Mouse (Mus musculus): Measurements from ENCODE around the gene Asb12. TPM values are rescaled to one million over a fixed set of nuclear protein-coding genes. Genes with fewer than 3 reads are reported as not detected.
A peak's percentile ranks its signal among the peaks of the same experiment; 100 is the strongest.

The Asb12 gene
- polyA plus RNA-seq, 1 experiment from 2014 or later: 0.15 TPM

DNA sequence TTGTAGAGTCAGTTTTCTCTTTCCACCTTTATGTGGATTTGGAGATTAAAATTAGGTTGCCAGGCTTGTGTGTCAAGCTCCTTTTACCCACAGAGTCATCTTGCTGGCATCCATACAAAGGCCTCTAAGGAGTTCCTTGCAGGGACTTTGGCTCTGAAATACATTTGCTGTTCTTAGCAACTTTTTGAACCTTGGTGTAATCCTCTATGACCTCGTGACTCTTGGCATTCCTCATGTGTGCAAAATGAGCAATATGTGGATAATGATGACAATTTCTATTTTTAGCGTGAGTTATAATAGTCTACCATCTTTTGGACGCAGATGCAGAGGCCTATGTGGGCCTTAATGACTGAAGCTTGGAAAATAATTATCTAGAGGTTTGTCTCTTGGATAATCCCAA lies 100.6 kb downstream of the Asb12 start:
- no peak overlapping the region for H3K27ac ChIP-seq (replicated peaks)
- no peak overlapping the region for H3K9ac ChIP-seq (ENCODE audit: low read length)
- H3K27me3 ChIP-seq (ENCODE audit: control insufficient read depth, insufficient read depth, low read length): no peaks in the 10 kb centered on the region
- WGBS: 45% methylated on average over 3 of the region's 3 CpGs
- H3K4me2 ChIP-seq (replicated peaks; ENCODE audit: low read depth): no peak overlapping the region
- H3K4me3 ChIP-seq (ENCODE audit: low read depth, low read length): no peak overlapping the region
- ATAC-seq (ENCODE audit: low FRiP score, low TSS enrichment) (no peak), DNase-seq (ENCODE audit: low spot score) (no peak)
- H3K9me3 ChIP-seq (ENCODE audit: control insufficient read depth, low read length): no peaks in the 10 kb centered on the region
- H3K36me3 ChIP-seq (ENCODE audit: control insufficient read depth, insufficient read depth, low read length): no peaks in the 10 kb centered on the region
- TF ChIP-seq CTCF (IDR thresholded peaks at IDR 0.05; ENCODE audit: low read depth) (no peak), EP300 (optimal IDR thresholded peaks at IDR 0.05) (no peak)
- H3K4me1 ChIP-seq (replicated peaks; ENCODE audit: control insufficient read depth, insufficient read depth): no peaks in the 10 kb centered on the region

DNA sequence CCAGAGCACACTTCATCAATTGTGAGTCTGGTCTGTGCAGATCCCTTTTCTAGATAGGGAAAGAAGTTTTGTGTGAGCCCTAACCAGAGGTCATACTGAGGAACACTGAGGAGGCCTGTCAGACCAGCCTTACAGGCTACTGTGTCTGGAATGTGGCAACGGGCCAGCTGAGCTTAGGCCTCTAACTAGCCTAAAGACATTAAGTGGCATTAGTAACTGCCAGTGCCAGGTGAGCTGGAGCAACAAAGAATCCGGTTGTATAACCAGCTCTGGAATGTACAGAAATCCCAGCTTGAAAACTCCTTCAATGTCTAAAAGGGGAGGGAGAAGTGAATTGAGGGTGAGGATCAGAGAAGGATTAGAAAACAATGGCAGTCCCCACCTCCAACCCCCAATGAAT lies 111.9 kb downstream of the Asb12 start:
- Histone ChIP-seq H3K9ac (ENCODE audit: low read length) (no peak overlapping the region), H3K27me3 (ENCODE audit: control insufficient read depth, insufficient read depth, low read length) (no peaks in the 10 kb centered on the region), H3K27ac (replicated peaks) (no peak overlapping the region), H3K36me3 (ENCODE audit: control insufficient read depth, insufficient read depth, low read length) (no peaks in the 10 kb centered on the region), H3K4me3 (ENCODE audit: low read depth, low read length) (no peak overlapping the region), H3K4me2 (replicated peaks; ENCODE audit: low read depth) (no peak overlapping the region), H3K4me1 (replicated peaks; ENCODE audit: control insufficient read depth, insufficient read depth) (no peaks in the 10 kb centered on the region), H3K9me3 (ENCODE audit: control insufficient read depth, low read length) (no peaks in the 10 kb centered on the region)
- 32% methylated on average over 2 of the region's 2 CpGs for WGBS
- ATAC-seq (ENCODE audit: low FRiP score, low TSS enrichment): no peak
- TF ChIP-seq CTCF (IDR thresholded peaks at IDR 0.05; ENCODE audit: low read depth) (no peak), EP300 (optimal IDR thresholded peaks at IDR 0.05) (no peak)
- peak; percentile 34 for DNase-seq (ENCODE audit: low spot score)

- Histone ChIP-seq H3K27me3 (ENCODE audit: control insufficient read depth, insufficient read depth, low read length) (no peaks in the 10 kb centered on the region), H3K9ac (ENCODE audit: low read length) (no peak overlapping the region), H3K4me1 (replicated peaks; ENCODE audit: control insufficient read depth, insufficient read depth) (no peaks in the 10 kb centered on the region), H3K4me2 (replicated peaks; ENCODE audit: low read depth) (peak overlapping the region; percentile 57), H3K4me3 (ENCODE audit: low read depth, low read length) (peak overlapping the region; percentile 56), H3K27ac (replicated peaks) (peak overlapping the region; percentile 92), H3K9me3 (ENCODE audit: control insufficient read depth, low read length) (no peaks in the 10 kb centered on the region), H3K36me3 (ENCODE audit: control insufficient read depth, insufficient read depth, low read length) (no peaks in the 10 kb centered on the region)
- ATAC-seq (ENCODE audit: low FRiP score, low TSS enrichment) (no peak), DNase-seq (ENCODE audit: low spot score) (no peak)
- WGBS: 38% methylated on average over 3 of the region's 3 CpGs
- TF ChIP-seq CTCF (IDR thresholded peaks at IDR 0.05; ENCODE audit: low read depth) (no peak), EP300 (optimal IDR thresholded peaks at IDR 0.05) (no peak)
These were observed 112.6 kb downstream of the Asb12 start for GRCm38 (mm10) chrX:95445141-95445540.

DNA sequence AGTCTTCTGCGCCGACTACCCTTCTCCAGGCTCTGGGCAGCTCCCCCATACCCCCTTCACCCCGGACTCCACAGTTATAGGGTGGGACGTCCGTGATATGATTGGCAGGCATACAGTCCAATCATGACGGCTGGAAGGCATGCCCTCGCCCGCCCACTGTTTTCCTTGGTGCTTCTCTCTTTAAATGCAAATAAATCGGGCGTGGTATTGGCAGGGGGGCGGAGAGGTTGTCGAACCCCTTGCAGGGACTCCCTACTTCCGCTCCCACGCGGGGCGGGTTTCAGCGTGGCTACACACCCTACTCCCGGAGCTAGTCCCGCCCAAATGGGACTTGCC lies 113.0 kb downstream of the Asb12 start, which contains the start of gene Amer1:
Gene Amer1, minus strand, starts transcription at position 97 of the 336 bp plus-strand sequence.
- DNase-seq (ENCODE audit: low spot score): peak; percentile 87
- peak; percentile 95 for ATAC-seq (ENCODE audit: low FRiP score, low TSS enrichment)
- Histone ChIP-seq H3K9me3 (ENCODE audit: control insufficient read depth, low read length) (no peaks in the 10 kb centered on the region), H3K36me3 (ENCODE audit: control insufficient read depth, insufficient read depth, low read length) (no peaks in the 10 kb centered on the region), H3K4me2 (replicated peaks; ENCODE audit: low read depth) (peak within 1 kb of the TSS; percentile 57), H3K9ac (ENCODE audit: low read length) (peak within 1 kb of the TSS; percentile 56), H3K27ac (replicated peaks) (peak within 1 kb of the TSS; percentile 92), H3K4me1 (replicated peaks; ENCODE audit: control insufficient read depth, insufficient read depth) (no peaks in the 10 kb centered on the region), H3K27me3 (ENCODE audit: control insufficient read depth, insufficient read depth, low read length) (no peaks in the 10 kb centered on the region), H3K4me3 (ENCODE audit: low read depth, low read length) (peak within 1 kb of the TSS; percentile 56)
- 22% methylated on average over 18 of the region's 19 CpGs for WGBS
- TF ChIP-seq EP300 (optimal IDR thresholded peaks at IDR 0.05): no peak
- TF ChIP-seq CTCF (IDR thresholded peaks at IDR 0.05; ENCODE audit: low read depth): no peak

- peak overlapping the region; percentile 92 for H3K27ac ChIP-seq (replicated peaks)
- H3K9ac ChIP-seq (ENCODE audit: low read length): peak overlapping the region; percentile 56
- H3K9me3 ChIP-seq (ENCODE audit: control insufficient read depth, low read length): no peaks in the 10 kb centered on the region
- no peaks in the 10 kb centered on the region for H3K36me3 ChIP-seq (ENCODE audit: control insufficient read depth, insufficient read depth, low read length)
- no peaks in the 10 kb centered on the region for H3K4me1 ChIP-seq (replicated peaks; ENCODE audit: control insufficient read depth, insufficient read depth)
- ATAC-seq (ENCODE audit: low FRiP score, low TSS enrichment) (peak; percentile 81), DNase-seq (ENCODE audit: low spot score) (peak; percentile 68)
- H3K27me3 ChIP-seq (ENCODE audit: control insufficient read depth, insufficient read depth, low read length): no peaks in the 10 kb centered on the region
- H3K4me2 ChIP-seq (replicated peaks; ENCODE audit: low read depth): peak overlapping the region; percentile 57
- 25% methylated on average over 37 of the region's 42 CpGs for WGBS
- H3K4me3 ChIP-seq (ENCODE audit: low read depth, low read length): peak overlapping the region; percentile 56
- no peak for TF ChIP-seq EP300 (optimal IDR thresholded peaks at IDR 0.05)
- TF ChIP-seq CTCF (IDR thresholded peaks at IDR 0.05; ENCODE audit: low read depth): no peak
These were observed 113.7 kb downstream of the Asb12 start for GRCm38 (mm10) chrX:95443898-95444775.

GRCm38 (mm10) chrX:95443390-95443789 lies 114.4 kb downstream of the Asb12 start:
- peak overlapping the region; percentile 56; the same call in 1 of the 2 replicates for H3K9ac ChIP-seq (ENCODE audit: low read length)
- H3K4me1 ChIP-seq (replicated peaks; ENCODE audit: control insufficient read depth, insufficient read depth): no peaks in the 10 kb centered on the region
- no peak for TF ChIP-seq CTCF (IDR thresholded peaks at IDR 0.05; ENCODE audit: low read depth)
- TF ChIP-seq EP300 (optimal IDR thresholded peaks at IDR 0.05): no peak
- no peak for ATAC-seq (ENCODE audit: low FRiP score, low TSS enrichment)
- H3K9me3 ChIP-seq (ENCODE audit: control insufficient read depth, low read length): no peaks in the 10 kb centered on the region
- peak overlapping the region; percentile 57 for H3K4me2 ChIP-seq (replicated peaks; ENCODE audit: low read depth)
- peak overlapping the region; percentile 56 for H3K4me3 ChIP-seq (ENCODE audit: low read depth, low read length)
- H3K27me3 ChIP-seq (ENCODE audit: control insufficient read depth, insufficient read depth, low read length): no peaks in the 10 kb centered on the region
- no peak for DNase-seq (ENCODE audit: low spot score)
- 23% methylated on average over 12 of the region's 12 CpGs for WGBS
- peak overlapping the region; percentile 92 for H3K27ac ChIP-seq (replicated peaks)
- H3K36me3 ChIP-seq (ENCODE audit: control insufficient read depth, insufficient read depth, low read length): no peaks in the 10 kb centered on the region
